Mouse (Mus musculus) sigmoid colon, adult 10 weeks (tissue): ENCODE results near the gene Tas2r114. TPM values are rescaled to one million over a fixed set of nuclear protein-coding genes. Genes with fewer than 3 reads are reported as not detected.

ENCODE experiments used
- polyA plus RNA-seq: library from polyadenylated mRNA; stranded (reverse); fragments of 350-450 nt; fragmentation: Illumina TruSeq; extraction: RNeasy Lipid Tissue Mini Kit (QIAGEN cat#74804); gene quantifications from one replicate; pipeline ENCODE4 v1.2.3, GENCODE M21; 2014; ENCODE audit warnings: low read depth, low replicate concordance

Tas2r114 gene
- polyA plus RNA-seq: not detected

DNA sequence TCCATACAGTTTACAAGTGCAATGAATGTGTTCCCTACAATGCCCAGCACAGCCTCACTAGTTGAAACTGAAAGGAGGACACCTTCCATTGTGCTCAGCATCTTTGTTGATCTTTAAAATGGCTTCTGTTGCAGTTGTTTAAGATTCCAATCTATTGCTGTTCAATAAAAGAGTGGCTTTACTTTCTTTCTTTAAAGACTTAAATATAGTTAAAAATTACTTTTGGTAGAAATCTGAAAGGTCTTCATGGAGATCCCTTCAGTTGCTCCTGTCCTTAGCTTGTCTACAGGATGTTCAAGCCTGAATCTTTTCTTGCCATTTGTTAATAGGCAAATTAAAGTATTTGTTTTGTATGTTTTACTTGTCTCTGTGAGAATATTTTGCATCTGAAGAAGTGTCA is at the start of gene Tas2r114:
Gene Tas2r114 (minus strand): TSS at position 101 of the 400 bp plus-strand sequence.

DNA sequence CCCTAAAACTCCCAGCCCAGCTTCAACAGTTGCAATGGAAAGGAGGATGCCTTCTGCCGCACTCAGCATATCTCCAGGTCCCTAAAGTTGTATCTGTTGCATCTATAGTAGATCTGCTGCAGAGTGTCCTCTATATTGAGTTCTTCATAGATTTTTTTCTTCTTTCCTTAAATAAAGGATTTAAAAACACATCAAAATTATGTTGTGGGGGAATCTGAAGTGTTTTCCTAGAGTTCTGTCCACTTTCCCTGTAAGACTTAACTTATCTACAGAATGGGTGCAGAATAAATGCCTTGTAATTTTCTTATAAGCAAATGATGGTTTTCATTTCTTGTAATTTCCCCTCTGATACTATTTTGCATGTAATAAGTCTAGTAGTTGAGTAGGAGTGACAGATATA is 2.5 kb downstream of the Tas2r114 start, which contains the start of gene Tas2r105:
Gene Tas2r105 (minus strand): TSS at position 101 of the 400 bp plus-strand sequence.

DNA sequence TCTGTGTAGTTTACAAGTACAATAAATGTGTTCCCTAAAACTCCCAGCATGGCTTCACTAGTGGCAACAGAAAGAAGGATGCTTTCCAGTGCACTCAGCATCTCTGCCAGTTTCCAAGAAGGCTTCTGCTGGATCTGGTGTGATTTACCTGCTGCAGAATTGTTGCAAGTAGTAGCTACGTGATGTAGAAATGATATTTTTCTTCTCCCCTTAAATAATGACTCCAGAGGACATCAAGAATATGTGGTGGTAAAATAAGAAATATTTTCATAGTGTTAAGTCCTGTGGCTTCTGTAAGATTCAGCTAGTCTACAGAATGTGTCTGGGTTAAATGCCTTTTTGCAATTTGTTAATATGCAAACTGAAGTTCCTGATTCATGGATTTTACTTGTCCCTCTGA is 4.2 kb downstream of the Tas2r114 start, which contains the start of gene Tas2r104:
Gene Tas2r104 (minus strand): TSS at position 101 of the 400 bp plus-strand sequence.

DNA sequence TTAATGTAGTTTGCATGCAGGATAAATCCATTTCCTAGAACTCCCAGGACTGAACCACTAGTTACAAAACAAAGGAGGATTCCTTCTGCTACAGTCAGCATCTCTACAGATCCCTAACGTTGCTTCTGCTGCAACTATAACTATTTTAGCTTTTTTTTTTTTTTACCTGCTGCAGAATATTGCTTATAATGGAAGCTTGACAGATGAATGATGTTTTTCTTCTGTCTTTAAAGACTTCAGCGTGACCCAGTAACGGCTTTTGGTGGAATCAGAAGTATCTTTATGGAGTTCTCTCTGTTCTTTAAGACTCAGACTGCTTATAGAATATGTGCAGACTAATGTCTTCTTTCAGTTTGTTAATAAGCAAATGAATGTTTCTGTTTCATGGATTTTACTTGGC is 11.1 kb downstream of the Tas2r114 start, which contains the start of gene Tas2r106:
Gene Tas2r106 (minus strand): TSS at position 101 of the 400 bp plus-strand sequence.

DNA sequence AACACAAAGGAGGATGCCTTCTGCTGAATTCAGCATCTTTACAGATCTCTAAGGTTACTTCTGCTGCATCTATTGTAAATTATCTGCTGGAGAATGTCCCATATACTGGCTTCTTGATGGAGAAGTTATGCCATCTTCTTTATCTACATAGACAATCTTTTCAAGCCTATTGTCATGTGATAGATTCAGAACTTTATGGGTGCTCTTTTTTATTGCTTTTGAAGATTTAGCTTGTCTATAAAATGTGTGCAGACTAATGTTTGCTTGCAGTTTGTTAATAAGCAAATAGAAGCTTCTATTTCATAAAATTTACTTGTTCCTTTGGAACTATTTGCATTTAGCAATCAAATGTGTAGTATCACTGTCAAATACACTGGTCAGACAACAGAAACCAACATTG is 29.8 kb downstream of the Tas2r114 start, which contains the start of gene Tas2r107:
Gene Tas2r107 (minus strand): TSS at position 101 of the 400 bp plus-strand sequence.

Other genes starting within 250 kb of the Tas2r114 start
- gene 5430401F13Rik, start 203.7 kb downstream of the Tas2r114 start, polyA plus RNA-seq: not detected
- not detected for gene Gm6619, start 203.7 kb downstream of the Tas2r114 start, polyA plus RNA-seq
- not detected for gene Tas2r130, start 59.2 kb downstream of the Tas2r114 start, polyA plus RNA-seq
- gene Tas2r107, start 29.9 kb downstream of the Tas2r114 start, polyA plus RNA-seq: not detected
- gene Tas2r106, start 11.2 kb downstream of the Tas2r114 start, polyA plus RNA-seq: not detected
- not detected for gene Tas2r104, start 4.3 kb downstream of the Tas2r114 start, polyA plus RNA-seq
- gene Tas2r105, start 2.6 kb downstream of the Tas2r114 start, polyA plus RNA-seq: not detected